Mouse (Mus musculus) limb, embryonic 14.5 days (tissue): ENCODE data around the gene Gdnf. TPM values are rescaled to one million over a fixed set of nuclear protein-coding genes. Genes with fewer than 3 reads are reported as not detected.

Experiments used
- ATAC-seq: fragments of 200-750 bp; cut with Nextera tagmentation; 2 replicates; pipeline ENCODE4 v1.8.0; 2017; ENCODE audit warnings: low read depth, moderate number of reproducible peaks, moderate TSS enrichment; ENCODE audit not compliant: low FRiP score
- DNase-seq: peaks from one replicate; pipeline ENCODE4 v3.0.0-alpha.2; 2015; ENCODE audit warnings: low spot score
- H3K27ac ChIP-seq: fragments of 300-500 bp; sonication (generic); replicated peaks from 2 replicates; pipeline ENCODE4 v1.5.1; 2014; ENCODE audit warnings: low read depth, mild to moderate bottlenecking, low read length, moderate library complexity, mixed read lengths
- H3K27me3 ChIP-seq: fragments of 300-500 bp; sonication (generic); 2 replicates; pipeline ENCODE4 v1.6.1; 2014; ENCODE audit warnings: low read length, mixed read lengths; ENCODE audit not compliant: control insufficient read depth, insufficient read depth
- H3K36me3 ChIP-seq: fragments of 300-500 bp; sonication (generic); 2 replicates; pipeline ENCODE4 v1.6.1; 2014; ENCODE audit warnings: mild to moderate bottlenecking, low read length, moderate library complexity, mixed read lengths; ENCODE audit not compliant: control insufficient read depth, insufficient read depth
- H3K4me1 ChIP-seq: fragments of 300-500 bp; sonication (generic); 2 replicates; pipeline ENCODE4 v1.6.1; 2014; ENCODE audit warnings: antibody characterized with exemption, low read length, mixed read lengths; ENCODE audit not compliant: control insufficient read depth, insufficient read depth
- H3K4me2 ChIP-seq: fragments of 300-500 bp; sonication (generic); replicated peaks from 2 replicates; pipeline ENCODE4 v1.6.1; 2014; ENCODE audit warnings: low read depth, mild to moderate bottlenecking, low read length, moderate library complexity; ENCODE audit not compliant: severe bottlenecking
- H3K4me3 ChIP-seq: fragments of 300-500 bp; sonication (generic); replicated peaks from 2 replicates; pipeline ENCODE4 v1.5.1; 2014; ENCODE audit warnings: low read length
- H3K9ac ChIP-seq: fragments of 300-500 bp; sonication (generic); 2 replicates; pipeline ENCODE4 v1.6.1; 2014; ENCODE audit warnings: mild to moderate bottlenecking, low read depth, low read length, moderate library complexity; ENCODE audit not compliant: severe bottlenecking
- H3K9me3 ChIP-seq: fragments of 300-500 bp; sonication (generic); 2 replicates; pipeline ENCODE4 v1.6.1; 2016; ENCODE audit warnings: low read length; ENCODE audit not compliant: control insufficient read depth
- POLR2A ChIP-seq: fragments of 200-500 bp; IDR thresholded peaks from 2 replicates; pipeline ENCODE4 v1.8.0; 2012; ENCODE audit warnings: inconsistent platforms, mild to moderate bottlenecking, moderate library complexity, borderline replicate concordance; ENCODE audit not compliant: insufficient read depth, insufficient read length; ENCODE audit errors: extremely low read depth
- WGBS: fragments of 180-500 bp; shearing (Covaris S2); extraction: QIAGEN DNeasy Blood & Tissue Kit; methylation state at CpG from one replicate; pipeline ENCODE4 v1.1.7; 2014; 5-methylcytosine and 5-hydroxymethylcytosine counted together
- polyA plus RNA-seq, 2 experiments: library from polyadenylated mRNA; depleted of rRNA in 1 of 2; stranded (reverse) in 1 of 2; unstranded in 1 of 2; fragments of >200 nt; fragmentation: Nextera tagmentation in 1 of 2; extraction: Ambion mirVana in 1 of 2; gene quantifications; 2 replicates each; pipeline versions ENCODE4 v1.2.1 to v1.2.3; 2012 to 2014

The Gdnf gene
- polyA plus RNA-seq, 2 experiments = 1.4 to 2.8 TPM

DNA sequence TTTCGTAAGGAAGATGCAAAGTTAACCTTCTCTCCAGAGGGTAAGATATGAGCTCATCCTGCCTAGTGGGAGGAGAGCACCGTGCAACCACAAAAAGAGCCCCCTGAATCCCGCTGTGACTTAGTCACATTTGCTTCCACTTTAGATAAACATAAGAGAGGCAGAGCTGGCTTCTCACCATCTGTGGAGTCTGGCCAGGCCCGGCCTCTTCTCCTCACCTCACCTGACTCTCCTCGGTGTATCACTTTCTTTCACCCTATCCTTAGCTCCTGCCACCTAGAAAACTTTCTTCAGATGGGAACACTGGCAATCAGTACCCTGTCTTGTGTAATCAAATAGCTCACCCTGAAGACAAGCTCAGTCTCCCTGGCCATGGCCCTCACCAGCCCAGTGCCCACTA, 48.2 kb downstream of the Gdnf start:
- Histone ChIP-seq H3K36me3 (no peaks in the 10 kb centered on the region), H3K4me2 (no peak overlapping the region), H3K9ac (no peak overlapping the region), H3K27ac (no peak overlapping the region), H3K27me3 (no peaks in the 10 kb centered on the region), H3K4me3 (no peak overlapping the region), H3K4me1 (no peaks in the 10 kb centered on the region), H3K9me3 (no peaks in the 10 kb centered on the region)
- no peak for TF ChIP-seq POLR2A
- ATAC-seq (no peak), DNase-seq (no peak)
- WGBS = 89% methylated on average over 5 of the region's 5 CpGs

DNA sequence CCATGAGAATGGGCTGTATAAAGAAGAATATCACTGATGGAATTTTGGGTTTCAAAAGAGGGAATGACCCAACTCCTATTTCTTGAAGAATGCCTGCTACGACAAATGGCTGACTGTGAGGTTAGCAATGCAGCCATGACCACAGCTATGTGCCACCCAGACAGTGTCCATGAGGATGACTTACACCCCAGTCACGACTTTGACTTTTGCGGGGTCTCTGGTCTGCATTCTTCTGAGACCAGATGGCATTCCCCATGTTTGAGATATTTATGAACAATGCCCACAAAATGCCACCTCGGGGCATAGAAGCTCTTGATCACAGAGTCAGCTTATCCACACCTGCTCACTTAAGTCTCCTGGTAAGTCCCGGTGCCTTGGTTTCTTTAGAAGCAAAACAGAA, 52.2 kb downstream of the Gdnf start:
- Histone ChIP-seq H3K4me1 (no peaks in the 10 kb centered on the region), H3K9ac (no peak overlapping the region), H3K27me3 (no peaks in the 10 kb centered on the region), H3K27ac (no peak overlapping the region), H3K36me3 (no peaks in the 10 kb centered on the region), H3K9me3 (no peaks in the 10 kb centered on the region), H3K4me2 (no peak overlapping the region), H3K4me3 (no peak overlapping the region)
- ATAC-seq (no peak), DNase-seq (no peak)
- WGBS = 80% methylated on average over 5 of the region's 5 CpGs
- no peak for TF ChIP-seq POLR2A

DNA sequence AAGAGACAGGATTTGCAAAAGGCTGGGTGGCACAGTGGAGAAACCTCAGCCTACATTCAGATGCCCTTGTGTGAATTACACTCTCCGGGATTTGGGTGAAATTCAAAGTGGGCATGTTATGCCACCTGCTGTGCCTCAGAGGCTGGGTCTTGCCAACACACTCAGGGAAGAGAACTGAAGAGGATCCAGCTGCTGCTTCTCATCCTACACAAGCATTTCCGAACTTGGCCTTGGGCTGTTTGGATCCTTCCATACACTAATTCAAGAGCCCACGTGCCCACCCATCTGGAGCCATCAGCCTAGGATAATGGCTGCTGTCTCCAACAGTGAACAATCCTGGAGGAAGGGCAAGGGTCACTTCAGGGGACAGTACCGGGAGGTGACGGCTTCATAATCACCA, 52.7 kb downstream of the Gdnf start:
- Histone ChIP-seq H3K36me3 (no peaks in the 10 kb centered on the region), H3K4me3 (no peak overlapping the region), H3K27ac (no peak overlapping the region), H3K9me3 (no peaks in the 10 kb centered on the region), H3K4me1 (no peaks in the 10 kb centered on the region), H3K4me2 (no peak overlapping the region), H3K9ac (no peak overlapping the region), H3K27me3 (no peaks in the 10 kb centered on the region)
- no peak for DNase-seq
- no peak for ATAC-seq
- WGBS = 71% methylated on average over 5 of the region's 5 CpGs
- TF ChIP-seq POLR2A = no peak

DNA sequence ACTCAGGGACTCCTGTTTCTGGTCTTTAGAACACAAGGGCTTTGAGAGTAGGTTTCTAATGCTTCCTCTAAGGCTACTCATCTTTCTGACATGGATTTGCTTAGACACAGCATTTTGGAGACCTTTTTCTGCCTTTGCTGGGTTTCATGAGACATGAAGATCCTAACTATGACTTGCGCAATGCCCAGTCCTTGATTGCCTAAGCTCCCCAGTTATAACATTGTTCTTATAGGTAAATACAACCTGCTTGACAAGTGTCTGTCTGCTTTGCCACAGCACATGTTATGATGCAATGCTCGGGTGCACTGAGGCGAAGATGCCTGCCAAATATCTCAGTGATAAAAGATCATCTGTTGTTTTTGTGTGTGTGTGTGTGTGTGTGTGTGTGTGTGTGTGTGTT, 54.7 kb downstream of the Gdnf start:
- H3K27me3 ChIP-seq = no peaks in the 10 kb centered on the region
- WGBS = 89% methylated on average over 3 of the region's 3 CpGs
- H3K4me2 ChIP-seq = no peak overlapping the region
- H3K36me3 ChIP-seq = no peaks in the 10 kb centered on the region
- H3K4me3 ChIP-seq = no peak overlapping the region
- H3K27ac ChIP-seq = no peak overlapping the region
- ATAC-seq (no peak), DNase-seq (no peak)
- H3K9me3 ChIP-seq = no peaks in the 10 kb centered on the region
- no peak overlapping the region for H3K9ac ChIP-seq
- no peaks in the 10 kb centered on the region for H3K4me1 ChIP-seq
- no peak for TF ChIP-seq POLR2A

DNA sequence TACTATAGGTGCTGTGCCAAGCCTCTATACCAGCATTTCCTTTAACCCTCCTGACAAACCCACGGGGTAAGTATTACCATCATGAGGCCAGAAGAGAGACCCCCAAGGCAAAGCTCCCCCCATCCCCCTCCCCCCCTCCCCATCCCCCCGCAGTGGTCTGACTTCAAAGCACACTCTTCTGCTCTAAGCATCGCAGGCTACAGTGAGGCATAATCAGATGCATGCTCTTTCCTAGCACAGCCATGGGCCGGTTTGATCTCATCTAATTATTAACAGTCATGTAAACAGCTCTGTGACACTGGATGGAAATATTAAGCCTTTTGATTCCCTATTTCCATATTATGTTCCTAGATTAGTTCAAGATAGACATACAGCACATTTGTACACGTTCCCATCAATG, 61.8 kb downstream of the Gdnf start:
- H3K4me3 ChIP-seq = no peak overlapping the region
- H3K36me3 ChIP-seq = no peaks in the 10 kb centered on the region
- H3K4me2 ChIP-seq = no peak overlapping the region
- no peaks in the 10 kb centered on the region for H3K9me3 ChIP-seq
- ATAC-seq (no peak), DNase-seq (no peak)
- TF ChIP-seq POLR2A = no peak
- WGBS = 41% methylated on average over 5 of the region's 5 CpGs
- no peak overlapping the region for H3K27ac ChIP-seq
- H3K27me3 ChIP-seq = no peaks in the 10 kb centered on the region
- no peaks in the 10 kb centered on the region for H3K4me1 ChIP-seq
- no peak overlapping the region for H3K9ac ChIP-seq

DNA sequence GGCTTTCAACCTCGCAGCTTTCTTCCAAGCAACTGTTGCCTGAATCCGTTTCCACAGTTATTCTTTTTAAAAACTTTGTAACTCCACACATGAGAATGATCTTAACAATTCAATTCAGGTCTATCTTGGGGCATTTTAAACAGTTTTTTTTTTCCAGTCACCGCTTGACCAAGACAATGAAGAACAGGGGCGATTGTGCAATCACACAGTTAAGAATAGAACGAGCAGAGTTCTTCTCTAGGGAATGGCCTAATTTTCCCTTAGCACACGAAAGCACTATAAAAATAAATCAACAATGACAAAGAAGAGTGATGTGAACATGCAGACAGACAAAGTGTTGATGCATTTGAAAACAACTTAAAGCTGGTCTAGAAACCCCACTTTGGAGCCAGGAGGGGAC, 65.2 kb downstream of the Gdnf start:
- WGBS = 73% methylated on average over 6 of the region's 6 CpGs
- H3K4me1 ChIP-seq = no peaks in the 10 kb centered on the region
- no peak overlapping the region for H3K9ac ChIP-seq
- H3K4me2 ChIP-seq = no peak overlapping the region
- H3K9me3 ChIP-seq = no peaks in the 10 kb centered on the region
- DNase-seq = no peak
- H3K27ac ChIP-seq = no peak overlapping the region
- no peak for TF ChIP-seq POLR2A
- ATAC-seq = no peak
- no peak overlapping the region for H3K4me3 ChIP-seq
- no peaks in the 10 kb centered on the region for H3K27me3 ChIP-seq
- H3K36me3 ChIP-seq = no peaks in the 10 kb centered on the region
